Mouse (Mus musculus) thymus, postnatal 14 days (tissue): ENCODE results near the gene Angptl4.

Experiments
- DNase-seq: peaks from one replicate; pipeline ENCODE4 v3.0.0; 2021

The Angptl4 gene

DNA sequence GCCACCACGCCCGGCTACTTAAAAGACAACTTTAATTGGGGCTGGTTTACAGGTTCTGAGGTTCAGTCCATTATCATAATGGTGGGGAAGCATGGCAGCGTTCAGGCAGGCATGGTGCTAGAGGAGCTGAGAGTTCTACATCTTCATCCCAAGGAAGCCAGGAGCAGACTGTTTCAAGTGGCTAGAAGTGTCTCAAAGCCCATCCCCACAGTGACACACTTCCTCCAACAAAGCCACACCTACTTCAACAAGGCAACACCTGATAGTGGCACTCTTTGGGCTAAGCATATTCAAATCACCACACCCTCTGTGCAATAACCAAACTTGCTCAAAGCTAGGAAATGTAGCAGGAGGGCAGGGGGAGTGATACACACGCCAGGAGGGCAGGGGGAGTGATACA, 22.6 kb upstream of the Angptl4 start:
- DNase-seq, result no peak

DNA sequence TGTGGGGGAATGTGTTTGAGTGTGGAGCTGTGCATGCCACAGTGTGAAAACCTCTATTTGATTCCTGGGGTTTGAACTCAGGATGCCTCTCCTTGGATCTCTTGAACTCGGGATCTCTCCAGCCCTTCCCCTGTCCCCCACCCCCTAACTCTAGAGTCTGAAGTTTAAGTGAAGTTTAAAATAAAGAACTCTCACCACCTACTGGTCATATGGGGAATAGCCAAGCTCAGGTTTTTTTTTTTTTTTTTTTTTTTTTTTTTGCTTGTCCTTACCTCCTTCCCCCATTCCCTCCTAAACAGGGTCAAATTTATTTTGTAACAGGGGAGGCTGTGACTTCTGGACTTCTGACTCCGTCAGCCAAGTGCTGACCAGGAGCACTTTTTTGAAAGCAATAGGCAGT, 20.6 kb upstream of the Angptl4 start:
- DNase-seq, result no peak

DNA sequence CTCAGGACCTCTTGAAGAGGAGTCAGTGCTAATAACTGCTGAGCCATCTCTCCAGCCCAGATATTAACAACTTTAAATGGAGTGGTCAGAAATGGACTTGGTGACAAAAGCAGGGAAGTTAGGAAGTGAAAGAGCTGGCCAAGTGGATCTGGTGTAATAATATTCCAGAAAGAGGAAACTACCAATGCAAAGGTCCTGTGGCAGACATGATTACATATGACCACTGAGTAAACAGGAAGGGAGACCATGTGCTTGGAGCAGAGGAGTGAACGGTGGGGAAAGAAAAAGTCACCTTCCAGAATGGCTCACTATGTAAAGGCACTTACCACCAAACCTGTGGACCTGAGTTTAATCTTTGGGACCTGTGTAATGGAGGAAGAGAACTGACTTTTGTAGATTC, 17.6 kb upstream of the Angptl4 start:
- no peak for DNase-seq

DNA sequence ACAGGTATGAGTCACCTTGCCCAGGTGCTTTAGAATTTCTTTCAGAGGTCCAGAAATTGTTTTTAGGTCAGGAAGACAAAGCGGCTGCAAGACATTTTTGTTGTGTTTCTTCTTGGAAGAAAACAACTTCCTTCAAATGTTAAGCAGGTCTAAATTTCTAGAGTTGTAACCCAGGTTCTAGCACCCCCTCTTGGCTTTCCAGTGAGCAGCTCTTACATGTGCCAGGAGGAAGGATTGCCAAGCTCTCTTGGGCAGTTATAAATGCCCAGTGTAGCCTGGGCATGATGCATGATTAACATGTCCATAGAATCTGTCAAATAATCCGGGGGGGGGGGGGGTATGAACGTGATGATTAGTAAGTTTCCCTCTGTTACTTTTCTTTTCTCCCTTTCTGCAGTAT, 16.7 kb upstream of the Angptl4 start:
- DNase-seq, result no peak

DNA sequence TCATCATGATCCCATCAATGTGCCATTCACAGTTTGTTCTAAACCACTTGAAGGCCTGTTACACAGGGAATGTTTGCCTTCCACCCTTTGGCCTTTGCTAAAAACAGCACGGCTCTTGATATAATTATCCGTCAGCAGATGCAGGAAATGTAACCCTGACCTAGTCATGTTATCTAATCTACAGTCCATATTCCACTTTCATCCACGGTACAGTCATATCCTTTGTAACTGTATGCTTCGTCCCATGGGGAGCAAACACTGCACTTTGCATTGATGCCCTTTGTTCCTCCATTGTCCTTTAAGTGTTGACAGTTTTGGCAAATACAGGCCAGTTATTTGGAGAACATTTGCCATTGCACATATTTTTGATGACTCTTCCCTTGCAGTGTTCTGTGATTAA, 7.1 kb upstream of the Angptl4 start:
- DNase-seq, result no peak

DNA sequence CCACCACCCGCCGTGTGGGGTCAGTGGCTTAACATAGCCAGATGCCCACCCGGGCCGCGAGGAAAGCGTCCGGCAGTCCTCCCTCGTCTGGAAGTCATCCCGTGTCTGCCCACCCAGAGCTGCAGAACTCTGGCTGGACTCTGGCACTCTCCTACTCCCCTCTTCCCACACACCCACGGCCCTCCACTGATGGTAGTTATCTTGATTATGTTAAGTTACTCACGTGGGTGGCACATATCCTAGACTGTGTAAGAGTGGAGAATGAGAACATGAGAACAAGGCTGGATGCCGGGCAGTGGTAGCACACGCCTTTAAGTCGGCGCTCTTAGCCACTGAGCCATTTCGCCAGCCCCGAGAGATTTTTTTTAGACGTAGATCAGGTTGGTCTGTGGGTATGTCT, 4.7 kb upstream of the Angptl4 start:
- DNase-seq, result no peak

DNA sequence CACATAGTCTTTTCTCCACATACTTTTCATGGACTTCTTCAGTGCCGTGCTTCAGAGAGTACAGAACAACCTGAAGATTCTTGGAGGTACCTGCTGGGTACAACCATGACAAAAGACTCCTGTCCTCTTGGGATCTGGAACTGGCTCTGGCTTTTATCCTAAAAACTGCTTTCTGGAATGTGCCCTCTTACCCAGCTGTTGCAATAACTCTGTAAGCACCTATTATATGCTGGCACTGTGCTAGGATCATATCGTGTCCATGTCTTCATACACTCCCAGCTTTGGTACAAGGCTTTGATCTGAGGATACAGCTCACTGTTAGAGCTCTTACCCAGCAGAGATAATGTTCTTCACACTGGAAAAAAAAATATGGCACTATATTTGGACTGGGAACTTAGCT, 3.3 kb upstream of the Angptl4 start:
- DNase-seq, result no peak

DNA sequence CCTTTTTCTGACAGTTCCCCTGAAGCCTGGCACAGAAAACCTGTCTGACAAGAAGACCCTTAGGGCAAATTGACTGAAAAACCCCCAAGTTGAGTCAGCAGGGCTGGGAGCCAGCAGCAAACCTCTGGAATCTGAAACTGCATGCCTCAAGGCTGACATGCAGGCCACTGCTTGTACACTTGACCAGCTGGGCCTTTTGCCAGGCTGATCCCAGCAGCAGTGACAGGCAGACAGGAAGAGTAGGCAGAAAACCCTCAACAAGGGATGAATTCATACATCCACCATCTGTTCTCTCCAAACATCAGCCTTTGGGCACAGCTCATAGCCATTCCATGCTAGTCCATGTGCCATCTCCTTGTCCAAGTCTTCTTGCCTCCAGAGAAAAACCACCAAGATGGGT, 1.8 kb upstream of the Angptl4 start:
- no peak for DNase-seq

DNA sequence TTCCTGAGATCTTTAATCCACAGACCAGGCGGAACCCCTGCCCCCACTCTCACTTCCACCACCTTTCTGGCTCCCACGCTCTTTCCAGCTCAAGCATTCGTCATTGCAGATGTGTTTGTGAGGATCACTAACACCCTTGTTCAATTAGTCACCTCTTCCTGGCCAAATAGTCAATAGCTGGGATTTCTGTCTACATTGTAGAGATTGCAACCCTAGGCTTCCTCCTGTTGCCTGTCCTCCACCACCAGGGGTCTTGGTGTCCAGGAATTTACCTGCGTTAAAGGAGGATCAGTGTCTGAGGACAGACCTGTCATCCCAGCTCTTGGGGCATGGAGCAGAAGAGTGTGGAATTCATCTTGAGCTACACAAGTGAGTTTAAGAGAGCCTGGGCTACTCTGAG, 437 bp upstream of the Angptl4 start:
- DNase-seq, result no peak

DNA sequence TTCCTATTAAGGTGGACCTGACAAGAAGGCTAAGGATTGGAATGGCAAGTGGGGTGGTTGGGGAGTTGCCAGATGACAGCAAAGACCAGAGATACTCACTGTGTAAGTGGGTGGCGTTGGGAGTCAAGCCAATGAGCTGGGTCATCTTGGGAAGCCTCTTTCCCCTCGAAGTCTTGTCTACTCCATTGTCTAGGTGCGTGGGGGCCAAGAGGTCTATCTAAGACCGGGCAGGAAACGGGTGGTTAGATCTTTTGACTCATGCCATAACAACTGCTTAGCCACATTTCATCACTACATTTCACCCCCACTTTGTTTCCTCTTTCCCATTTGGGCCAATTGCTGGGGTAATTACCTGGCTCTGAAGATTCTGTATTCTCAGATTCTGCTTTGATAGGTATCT, 1.2 kb downstream of the Angptl4 start:
- no peak for DNase-seq

DNA sequence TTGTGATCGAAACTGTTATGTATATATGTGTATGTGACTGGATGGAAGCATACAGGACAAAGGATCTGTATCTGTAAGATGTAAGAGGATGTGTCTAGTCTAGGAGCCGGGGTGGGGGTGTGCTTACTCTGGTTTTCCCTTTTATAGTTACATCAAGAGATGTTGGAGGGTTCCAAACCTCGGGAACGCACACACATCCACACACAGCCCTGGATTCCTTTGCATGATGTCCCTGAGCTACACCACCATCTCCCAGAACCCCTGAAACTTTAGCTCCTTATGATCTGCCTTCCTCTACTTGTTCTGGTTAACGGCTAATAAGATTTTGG, 1.7 kb downstream of the Angptl4 start:
- no peak for DNase-seq

DNA sequence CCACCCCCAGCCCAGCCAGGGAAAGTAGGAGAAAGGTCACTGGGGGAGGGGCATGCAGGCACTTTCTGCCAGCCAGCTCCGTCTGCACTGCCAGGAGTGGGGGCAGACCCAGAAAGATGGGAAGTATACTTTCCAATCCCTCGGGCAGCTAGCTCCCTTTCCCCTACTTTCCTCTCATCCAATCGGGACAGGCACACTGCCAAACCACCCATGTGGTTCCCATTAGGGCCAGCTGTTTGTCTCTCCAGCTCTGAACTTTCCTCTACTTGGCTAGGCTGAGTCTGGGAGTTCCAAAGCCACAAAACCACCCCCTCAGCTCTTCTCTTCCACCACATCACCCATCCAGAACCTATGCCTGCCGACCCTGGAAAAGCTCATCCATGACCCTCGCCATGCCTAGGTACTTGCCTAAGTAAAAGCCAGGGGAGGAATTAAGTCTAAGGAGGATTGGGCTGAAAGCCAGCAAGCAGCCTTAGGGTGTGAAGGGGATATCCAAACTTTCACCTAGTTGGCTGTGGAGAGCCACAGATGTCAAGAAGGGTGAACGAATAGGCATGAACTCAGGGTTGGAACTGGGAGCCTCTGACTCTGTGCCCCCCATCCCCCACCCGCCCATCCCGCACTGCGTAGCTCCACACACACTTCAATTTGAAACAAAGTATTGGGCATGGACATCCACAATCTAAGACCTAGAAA, 2.2 kb downstream of the Angptl4 start:
- no peak for DNase-seq

DNA sequence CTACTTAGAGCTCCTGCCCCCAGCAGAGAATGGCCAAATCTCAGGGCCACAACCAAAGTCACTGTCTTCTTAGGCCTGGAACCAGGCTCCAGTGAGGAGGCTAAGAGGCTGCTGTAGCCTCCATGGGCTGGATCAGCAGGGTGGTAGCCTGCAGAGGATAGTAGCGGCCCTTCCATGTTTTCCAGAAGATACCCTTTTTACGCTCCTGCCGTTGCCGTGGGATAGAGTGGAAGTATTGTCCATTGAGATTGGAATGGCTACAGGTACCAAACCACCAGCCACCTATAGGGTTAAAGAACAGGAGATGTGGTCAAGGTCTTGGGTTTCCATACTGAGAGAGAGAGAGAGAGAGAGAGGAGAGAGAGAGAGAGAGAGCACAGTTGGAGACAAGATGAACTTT, 6.3 kb downstream of the Angptl4 start:
- no peak for DNase-seq

DNA sequence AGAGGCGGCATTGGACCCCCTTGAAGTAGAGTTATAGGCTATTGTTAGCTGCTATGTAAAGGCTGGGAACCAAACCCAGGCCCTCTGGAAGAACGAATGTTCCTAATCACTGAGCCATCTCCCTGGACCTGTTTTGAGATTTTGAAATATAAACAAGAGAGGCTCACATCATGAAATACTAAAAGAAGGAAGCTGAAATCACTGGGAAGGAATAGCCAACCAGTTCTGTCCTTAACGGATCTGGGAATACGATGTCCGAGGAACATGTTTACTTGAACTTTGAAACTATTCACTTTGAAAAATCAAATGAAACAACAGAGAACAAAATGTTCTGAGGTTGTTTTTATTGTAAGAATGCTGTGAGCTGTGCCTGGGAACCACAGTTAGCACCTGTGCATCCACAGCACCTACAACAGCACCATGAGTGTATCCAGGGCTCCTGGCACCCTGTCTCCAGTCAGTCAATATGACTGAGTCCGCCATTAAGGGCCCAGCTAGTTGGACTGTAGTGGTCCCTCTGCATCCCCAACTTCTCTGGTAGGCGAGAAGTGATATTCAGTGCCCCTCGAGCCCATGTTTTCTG, 7.0 kb downstream of the Angptl4 start:
- no peak for DNase-seq

DNA sequence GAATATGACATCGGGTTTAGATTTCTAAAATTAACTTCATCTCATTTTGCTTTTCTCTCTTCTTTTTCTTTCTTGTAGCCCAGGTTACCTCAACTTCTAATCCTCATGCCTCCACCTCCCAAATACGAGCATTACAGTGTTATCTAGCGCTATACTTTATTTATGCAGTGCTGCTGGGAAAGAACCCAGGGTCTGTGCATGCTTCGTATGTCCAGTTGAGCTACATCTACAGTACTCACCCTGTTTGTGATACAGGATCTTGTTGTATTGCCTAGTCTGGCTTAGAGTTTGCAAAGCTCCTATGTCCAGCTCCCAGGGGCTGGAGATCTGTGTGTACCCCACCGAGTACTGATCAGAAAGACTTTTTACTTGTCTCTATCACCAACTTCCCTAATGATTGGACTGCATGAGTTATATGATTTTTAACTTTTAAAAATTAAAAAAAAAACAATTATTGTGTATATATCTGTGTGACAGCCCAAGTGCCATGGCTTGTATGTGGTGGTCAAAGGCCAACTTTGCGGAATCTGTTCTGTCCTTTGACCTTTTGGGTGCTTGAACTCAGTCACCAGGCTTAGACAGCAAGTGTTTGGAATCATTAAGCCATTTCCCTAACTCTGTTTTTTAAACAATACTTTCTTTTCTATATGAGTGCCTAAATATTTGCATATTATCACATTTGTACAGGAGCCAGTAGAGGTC, 7.6 kb downstream of the Angptl4 start:
- no peak for DNase-seq

DNA sequence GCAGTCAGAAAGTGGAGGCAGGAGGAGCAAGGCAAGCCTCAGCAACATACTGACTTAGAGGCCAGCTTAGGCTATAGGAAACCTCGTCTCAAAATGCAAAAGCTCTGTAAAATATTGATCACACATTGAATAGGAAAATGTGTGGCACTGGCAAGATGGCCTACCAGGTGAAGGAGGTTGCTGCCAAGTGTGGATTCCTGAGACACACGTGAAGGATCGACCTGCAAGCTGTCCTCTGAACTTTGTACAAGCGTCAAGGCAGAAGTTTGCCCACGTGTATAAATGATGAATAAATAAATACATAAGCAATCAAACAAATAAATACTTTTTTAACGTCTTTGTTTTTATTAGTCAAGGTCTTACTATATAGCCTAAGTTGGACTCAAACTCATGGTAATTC, 8.2 kb downstream of the Angptl4 start:
- DNase-seq, result no peak

DNA sequence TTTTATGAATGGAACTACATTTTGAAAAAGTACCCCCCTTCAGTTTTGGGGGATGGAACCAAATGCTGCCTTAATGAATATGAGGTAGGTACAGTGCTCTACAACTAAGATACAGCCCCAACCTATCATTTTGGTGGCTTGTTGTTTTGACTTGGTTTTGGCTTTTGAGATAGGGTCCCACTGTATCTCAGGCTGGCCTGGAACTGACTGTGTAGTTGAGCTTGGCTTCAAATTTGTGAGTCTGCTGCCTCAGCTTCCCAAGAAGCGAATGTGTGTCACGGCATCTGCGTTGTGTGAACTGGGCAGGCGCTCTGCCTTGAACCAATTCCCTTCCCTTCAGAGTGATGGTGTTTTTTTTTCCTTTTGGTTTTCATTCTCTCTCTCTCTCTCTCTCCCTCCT, 10.0 kb downstream of the Angptl4 start:
- DNase-seq, result no peak

DNA sequence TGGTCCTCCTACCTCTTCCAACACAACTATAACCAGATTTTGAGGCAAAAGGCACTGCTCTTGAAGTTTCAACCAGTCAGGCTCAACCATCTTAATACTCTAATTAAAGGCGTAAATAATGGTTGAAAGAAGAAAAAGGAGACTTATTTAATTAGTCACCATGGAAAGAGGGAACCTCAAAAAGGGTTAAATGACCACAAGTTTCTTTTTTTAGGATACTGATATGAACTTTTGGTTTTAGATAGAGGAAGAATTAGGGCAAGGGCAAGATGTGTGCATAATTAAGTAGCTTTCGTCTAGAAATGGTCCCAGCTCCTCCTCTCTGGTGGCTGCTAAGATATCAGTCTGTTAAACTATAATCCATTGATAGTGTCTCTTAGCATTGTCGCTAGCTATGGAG, 15.2 kb downstream of the Angptl4 start:
- DNase-seq, result no peak

DNA sequence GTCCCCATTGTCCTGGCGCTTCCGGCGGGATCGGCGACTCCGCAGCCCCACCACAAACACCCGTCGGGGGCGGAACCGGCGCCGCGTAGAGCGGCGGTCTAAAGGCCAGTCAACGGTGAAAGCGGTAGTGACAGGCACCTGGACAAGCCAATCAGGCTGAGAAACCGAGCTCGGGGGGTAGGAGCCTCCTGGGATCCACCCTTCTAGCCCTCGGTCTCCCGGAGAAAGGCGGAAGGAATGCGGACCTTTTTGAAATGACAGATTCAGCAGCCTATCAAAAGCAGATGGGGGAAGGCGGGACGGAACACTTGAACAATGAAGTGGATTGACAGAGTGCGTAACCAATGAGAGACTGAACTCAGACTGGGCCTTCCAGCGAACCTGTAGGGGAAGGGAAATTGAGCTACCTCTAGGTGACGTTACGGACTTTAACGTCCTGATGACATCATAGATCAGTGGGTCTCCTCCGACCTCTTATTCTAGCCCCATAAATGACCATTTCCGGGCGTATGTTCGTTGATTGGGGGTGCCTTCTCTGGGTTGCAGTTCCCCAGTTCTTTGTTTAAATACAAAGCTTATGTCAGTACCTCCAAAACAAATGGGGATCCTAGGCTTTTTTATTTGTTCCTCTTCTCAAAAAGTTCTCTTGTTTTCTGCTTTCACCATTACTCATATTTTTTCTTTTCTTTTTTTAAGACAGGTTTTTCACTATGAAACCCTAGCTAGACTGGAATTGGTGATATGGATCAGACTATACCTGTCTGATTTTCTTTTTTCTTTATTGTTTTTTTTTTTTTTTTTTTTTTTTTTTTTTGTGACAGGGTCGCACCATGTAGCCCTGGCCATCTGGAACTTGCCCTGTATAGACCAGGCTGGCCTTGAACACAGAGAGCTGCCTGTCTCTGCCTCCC, 21.1 kb downstream of the Angptl4 start, which contains the start of gene Rab11b:
Gene Rab11b, minus strand, starts transcription at position 276 of the 911 bp plus-strand sequence.
- peak; percentile 99 for DNase-seq

DNA sequence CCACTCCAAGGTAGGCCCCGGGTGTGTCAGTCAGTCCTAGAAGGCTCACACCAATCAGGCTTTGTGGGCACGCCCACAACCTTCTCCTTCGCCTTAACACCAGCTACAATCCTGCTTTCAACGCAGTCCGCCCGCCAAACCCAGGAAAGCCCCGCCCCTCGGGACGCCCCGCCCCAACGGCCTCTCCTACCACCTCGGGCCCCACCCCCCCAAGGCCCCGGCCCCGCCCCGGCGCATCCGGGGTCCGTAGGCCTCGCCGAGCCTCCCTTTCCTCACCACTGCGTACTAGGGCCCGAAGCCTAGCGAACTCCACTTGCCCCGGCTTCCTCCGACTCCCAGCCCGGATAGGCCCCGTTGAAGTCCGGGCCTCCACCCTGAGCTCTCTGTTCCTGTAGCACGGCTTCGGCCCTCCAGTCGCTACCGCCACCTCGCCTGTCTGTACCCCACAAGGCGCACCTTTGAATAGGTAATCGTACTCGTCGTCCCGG, 21.8 kb downstream of the Angptl4 start:
- peak; percentile 98 for DNase-seq

DNA sequence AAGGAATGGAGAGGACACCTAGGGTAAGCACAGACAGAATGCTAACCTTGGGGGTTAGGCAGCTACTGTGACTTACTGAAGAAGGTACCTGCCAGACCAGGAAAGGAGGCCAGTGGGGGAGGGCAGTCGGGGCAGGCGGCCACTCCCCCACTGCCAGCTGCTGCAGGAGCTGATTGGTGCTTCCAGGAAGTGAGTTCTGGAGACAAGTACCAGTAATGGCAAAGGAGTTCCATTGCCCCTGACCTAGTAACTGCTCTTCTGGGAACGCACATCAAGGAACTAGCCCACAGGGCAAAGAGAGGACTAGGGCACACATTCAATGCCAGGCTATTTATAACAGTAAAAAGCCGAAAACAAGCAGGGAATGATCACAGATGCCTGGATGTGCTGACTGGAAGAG, 24.4 kb downstream of the Angptl4 start:
- peak; percentile 14 for DNase-seq

DNA sequence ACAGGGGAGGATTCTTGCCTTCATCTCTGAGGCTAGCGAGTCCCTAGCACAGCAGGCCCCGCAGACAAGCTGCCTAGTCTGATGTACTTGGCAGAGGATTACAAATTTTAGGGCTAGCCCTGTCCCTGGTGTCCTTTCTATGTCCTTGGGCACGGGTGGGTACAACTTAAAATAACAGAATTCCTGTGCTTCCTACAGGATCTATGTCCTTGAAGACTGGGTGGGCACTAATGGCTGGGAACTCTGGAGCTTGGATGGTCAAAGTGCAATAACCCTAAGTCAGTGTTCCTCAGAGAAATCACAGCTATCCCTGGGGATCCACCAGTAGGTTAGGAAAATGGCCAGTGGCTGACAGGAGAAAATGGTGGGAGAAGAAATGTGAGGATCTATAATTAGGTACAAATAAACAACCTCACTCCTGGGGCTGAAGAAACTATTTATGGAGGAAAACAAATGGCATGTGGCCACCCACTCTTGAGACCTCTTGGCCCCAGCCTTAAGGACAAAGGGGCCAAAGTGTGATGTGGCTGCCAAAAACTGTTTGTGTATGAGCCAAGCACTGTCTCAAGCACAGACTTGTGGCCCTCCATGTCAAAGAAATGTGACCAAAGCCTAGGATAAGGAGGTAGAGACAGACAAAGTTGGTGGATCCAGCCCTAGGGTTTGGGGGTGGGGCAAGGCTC, 25.4 kb downstream of the Angptl4 start:
- no peak for DNase-seq
